Mouse (Mus musculus) liver, postnatal 0 days (tissue): Measurements from ENCODE around the gene Pdgfra.

Source experiments
- CTCF ChIP-seq: sonication (generic); IDR thresholded peaks from 2 replicates; pipeline ENCODE4 v1.5.1; 2016; ENCODE audit warnings: antibody characterized with exemption, low read depth
- EP300 ChIP-seq: IDR thresholded peaks from 2 replicates; pipeline ENCODE4 v1.6.1; 2016; ENCODE audit warnings: antibody characterized with exemption, low read depth, mild to moderate bottlenecking

DNA sequence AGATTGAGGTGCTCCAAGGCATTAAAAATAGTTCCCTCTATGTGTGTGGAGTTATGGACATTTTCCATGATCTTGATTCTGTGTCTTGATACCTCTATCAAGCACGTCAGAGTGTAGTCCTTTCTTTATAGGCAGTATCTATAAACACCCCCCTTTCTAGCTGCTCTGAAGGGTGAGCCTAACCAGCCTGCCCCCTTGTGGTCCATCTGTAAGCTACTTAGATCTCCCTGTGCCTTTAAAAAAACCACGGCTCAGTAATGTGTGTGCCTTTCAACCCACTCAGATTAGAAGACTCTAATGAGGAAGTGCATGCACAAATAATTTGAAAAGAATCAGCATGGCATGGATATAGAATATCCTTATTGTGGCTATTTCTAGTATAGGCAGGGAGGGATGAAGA lies 86.3 kb downstream of the Pdgfra start:
- TF ChIP-seq CTCF (peak; percentile 44), EP300 (no peak)
